Mouse (Mus musculus) intestine, postnatal 0 days (tissue): ENCODE measurements at regions not wholly inside any gene's neighbourhood (a gene's known extent, or its start where the extent isn't known, plus 50 kb on each side); places are given as distances from the start of the nearest gene placed in this dataset.

ENCODE experiments used
- ATAC-seq: fragments of 200-750 bp; cut with Nextera tagmentation; 2 replicates; pipeline ENCODE4 v1.8.0; 2017; ENCODE audit warnings: mild to moderate bottlenecking, moderate TSS enrichment, moderate library complexity
- H3K27ac ChIP-seq: fragments of 300-500 bp; sonication (generic); 2 replicates; pipeline ENCODE4 v1.5.1; 2014; ENCODE audit warnings: mild to moderate bottlenecking, low read depth, low read length, moderate library complexity
- H3K27me3 ChIP-seq: fragments of 300-500 bp; sonication (generic); replicated peaks from 2 replicates; pipeline ENCODE4 v1.6.1; 2014; ENCODE audit warnings: low read length, mixed read lengths; ENCODE audit not compliant: control insufficient read depth, insufficient read depth
- H3K36me3 ChIP-seq: fragments of 300-500 bp; sonication (generic); 2 replicates; pipeline ENCODE4 v1.6.1; 2014; ENCODE audit warnings: mild to moderate bottlenecking, moderate library complexity; ENCODE audit not compliant: control insufficient read depth, insufficient read depth
- H3K4me1 ChIP-seq: fragments of 300-500 bp; sonication (generic); replicated peaks from 2 replicates; pipeline ENCODE4 v1.6.1; 2014; ENCODE audit warnings: antibody characterized with exemption, low read length, mixed read lengths; ENCODE audit not compliant: control insufficient read depth, insufficient read depth
- H3K4me2 ChIP-seq: fragments of 300-500 bp; sonication (generic); replicated peaks from 2 replicates; pipeline ENCODE4 v1.6.1; 2014; ENCODE audit warnings: low read depth, mild to moderate bottlenecking, moderate library complexity
- H3K4me3 ChIP-seq: fragments of 300-500 bp; sonication (generic); 2 replicates; pipeline ENCODE4 v1.5.1; 2014; ENCODE audit warnings: low read depth, low read length
- H3K9ac ChIP-seq: fragments of 300-500 bp; sonication (generic); 2 replicates; pipeline ENCODE4 v1.6.1; 2014; ENCODE audit warnings: mild to moderate bottlenecking, low read depth, low read length
- H3K9me3 ChIP-seq: fragments of 300-500 bp; sonication (generic); 2 replicates; pipeline ENCODE4 v1.6.1; 2016; ENCODE audit warnings: mixed run types; ENCODE audit not compliant: control insufficient read depth
- CTCF ChIP-seq: sonication (generic); IDR thresholded peaks from 2 replicates; pipeline ENCODE4 v1.5.1; 2016; ENCODE audit warnings: low read depth, mild to moderate bottlenecking, control low read depth, antibody characterized with exemption, moderate library complexity
- WGBS: fragments of 180-500 bp; shearing (Covaris S2); extraction: QIAGEN DNeasy Blood & Tissue Kit; methylation state at CpG from one replicate; pipeline ENCODE4 v1.1.7; 2014; 5-methylcytosine and 5-hydroxymethylcytosine counted together

GRCm38 (mm10) chr12:48605423-48605822, 777.0 kb upstream of the Foxg1 start:
- Histone ChIP-seq H3K27ac (no peak overlapping the region), H3K4me1 (no peaks in the 10 kb centered on the region), H3K4me2 (no peak overlapping the region), H3K36me3 (no peaks in the 10 kb centered on the region), H3K9me3 (no peaks in the 10 kb centered on the region), H3K9ac (no peak overlapping the region), H3K27me3 (no peaks in the 10 kb centered on the region), H3K4me3 (no peak overlapping the region)
- ATAC-seq = no peak
- TF ChIP-seq CTCF = no peak

- Histone ChIP-seq H3K36me3 (no peaks in the 10 kb centered on the region), H3K4me2 (no peak overlapping the region), H3K9me3 (no peaks in the 10 kb centered on the region), H3K4me3 (no peak overlapping the region), H3K27ac (no peak overlapping the region), H3K9ac (no peak overlapping the region), H3K27me3 (no peaks in the 10 kb centered on the region), H3K4me1 (no peaks in the 10 kb centered on the region)
- ATAC-seq = no peak
- TF ChIP-seq CTCF = no peak
- WGBS = 78% methylated on average over 6 of the region's 6 CpGs
These were observed 773.1 kb upstream of the Foxg1 start for GRCm38 (mm10) chr12:48609391-48609790.

GRCm38 (mm10) chr12:48612066-48612465, 770.4 kb upstream of the Foxg1 start:
- Histone ChIP-seq H3K4me1 (no peaks in the 10 kb centered on the region), H3K27ac (no peak overlapping the region), H3K9ac (no peak overlapping the region), H3K36me3 (no peaks in the 10 kb centered on the region), H3K4me3 (no peak overlapping the region), H3K4me2 (no peak overlapping the region), H3K9me3 (no peaks in the 10 kb centered on the region), H3K27me3 (no peaks in the 10 kb centered on the region)
- ATAC-seq = no peak
- 78% methylated on average over 5 of the region's 5 CpGs for WGBS
- no peak for TF ChIP-seq CTCF

- H3K27me3 ChIP-seq = no peaks in the 10 kb centered on the region
- H3K9me3 ChIP-seq = no peaks in the 10 kb centered on the region
- H3K4me2 ChIP-seq = no peak overlapping the region
- no peak overlapping the region for H3K9ac ChIP-seq
- TF ChIP-seq CTCF = no peak
- WGBS = 75% methylated on average over 2 of the region's 2 CpGs
- no peak overlapping the region for H3K27ac ChIP-seq
- no peak overlapping the region for H3K4me3 ChIP-seq
- H3K4me1 ChIP-seq = no peaks in the 10 kb centered on the region
- ATAC-seq = no peak
- no peaks in the 10 kb centered on the region for H3K36me3 ChIP-seq
These were observed 766.1 kb upstream of the Foxg1 start for GRCm38 (mm10) chr12:48616337-48616736.

- H3K4me1 ChIP-seq = no peaks in the 10 kb centered on the region
- H3K9ac ChIP-seq = no peak overlapping the region
- no peak overlapping the region for H3K4me2 ChIP-seq
- no peak for TF ChIP-seq CTCF
- H3K36me3 ChIP-seq = no peaks in the 10 kb centered on the region
- ATAC-seq = no peak
- H3K9me3 ChIP-seq = no peaks in the 10 kb centered on the region
- H3K27ac ChIP-seq = no peak overlapping the region
- no peak overlapping the region for H3K4me3 ChIP-seq
- H3K27me3 ChIP-seq = no peaks in the 10 kb centered on the region
- 69% methylated on average over 4 of the region's 4 CpGs for WGBS
These were observed 748.9 kb upstream of the Foxg1 start for GRCm38 (mm10) chr12:48633559-48633958.

- H3K9ac ChIP-seq = no peak overlapping the region
- no peaks in the 10 kb centered on the region for H3K27me3 ChIP-seq
- no peaks in the 10 kb centered on the region for H3K9me3 ChIP-seq
- no peak for ATAC-seq
- no peak for TF ChIP-seq CTCF
- 70% methylated on average over 6 of the region's 6 CpGs for WGBS
- no peak overlapping the region for H3K27ac ChIP-seq
- H3K4me1 ChIP-seq = no peaks in the 10 kb centered on the region
- H3K4me3 ChIP-seq = no peak overlapping the region
- H3K4me2 ChIP-seq = no peak overlapping the region
- H3K36me3 ChIP-seq = no peaks in the 10 kb centered on the region
These were observed 747.7 kb upstream of the Foxg1 start for GRCm38 (mm10) chr12:48634671-48635241.

GRCm38 (mm10) chr12:48641974-48642373, 740.5 kb upstream of the Foxg1 start:
- Histone ChIP-seq H3K36me3 (no peaks in the 10 kb centered on the region), H3K9ac (no peak overlapping the region), H3K4me1 (no peaks in the 10 kb centered on the region), H3K27me3 (no peaks in the 10 kb centered on the region), H3K4me2 (no peak overlapping the region), H3K4me3 (no peak overlapping the region), H3K27ac (no peak overlapping the region), H3K9me3 (no peaks in the 10 kb centered on the region)
- WGBS = 69% methylated on average over 3 of the region's 3 CpGs
- ATAC-seq = no peak
- no peak for TF ChIP-seq CTCF
